Mouse (Mus musculus) CH12.LX (cell line): ENCODE data around the gene Ggt5. TPM values are rescaled to one million over a fixed set of nuclear protein-coding genes. Genes with fewer than 3 reads are reported as not detected.

Source experiments
- DNase-seq: peaks from one replicate; pipeline ENCODE4 v3.0.0-alpha.2; 2013; ENCODE audit errors: extremely low read depth
- H3K27ac ChIP-seq: 2 replicates; pipeline ENCODE4 v1.5.1; 2012; ENCODE audit warnings: low read depth, mild to moderate bottlenecking, control low read depth, moderate library complexity; ENCODE audit not compliant: insufficient read depth
- H3K27me3 ChIP-seq: replicated peaks from 2 replicates; pipeline ENCODE3; 2012; ENCODE audit warnings: inconsistent platforms
- H3K36me3 ChIP-seq, 2 experiments: replicated peaks in 1 of 2; 2 replicates each; pipeline versions ENCODE3 to v1.6.1; 2012; ENCODE audit warnings: inconsistent platforms in 1 of 2, low read length in 1 of 2, mild to moderate bottlenecking in 1 of 2, mixed read lengths in 1 of 2, moderate library complexity in 1 of 2; ENCODE audit not compliant: control insufficient read depth in 1 of 2, insufficient read depth in 1 of 2
- H3K4me1 ChIP-seq, 2 experiments: 2 replicates each; pipeline ENCODE4 v1.6.1; 2012; ENCODE audit warnings: inconsistent platforms in 1 of 2, moderate library complexity in 1 of 2; ENCODE audit not compliant: insufficient read depth in 2 of 2, control insufficient read depth in 1 of 2
- H3K4me2 ChIP-seq: 2 replicates; pipeline ENCODE4 v1.6.1; 2012; ENCODE audit warnings: low read depth, mild to moderate bottlenecking, control low read depth; ENCODE audit not compliant: poor library complexity, insufficient read depth, severe bottlenecking
- H3K4me3 ChIP-seq, 3 experiments: fragments of 150-350 bp in 1 of 3; sonication (generic) in 1 of 3; replicated peaks in 1 of 3; 2 replicates each; pipeline versions ENCODE3 to v1.5.1; 2011 to 2012; ENCODE audit warnings: low read depth in 2 of 3, low read length in 2 of 3, mild to moderate bottlenecking in 2 of 3, moderate library complexity in 2 of 3, control low read depth in 1 of 3, improper control_type of control experiment in 1 of 3, inconsistent platforms in 1 of 3, mixed read lengths in 1 of 3; ENCODE audit not compliant: poor library complexity in 1 of 3
- H3K79me2 ChIP-seq: replicated peaks from 2 replicates; pipeline ENCODE4 v1.6.1; 2012; ENCODE audit warnings: mild to moderate bottlenecking, moderate library complexity; ENCODE audit not compliant: control insufficient read depth, poor library complexity, insufficient read depth, severe bottlenecking; ENCODE audit errors: extremely low read depth
- H3K9ac ChIP-seq: 2 replicates; pipeline ENCODE4 v1.6.1; 2012; ENCODE audit warnings: low read depth, mild to moderate bottlenecking, control low read depth, moderate library complexity; ENCODE audit not compliant: insufficient read depth
- H3K9me3 ChIP-seq: replicated peaks from 2 replicates; pipeline ENCODE3; 2012; ENCODE audit warnings: low read length, inconsistent platforms, mixed read lengths
- BHLHE40 ChIP-seq: IDR thresholded peaks from 2 replicates; pipeline ENCODE4 v1.6.1; 2011; ENCODE audit warnings: mild to moderate bottlenecking, low read depth, low read length, improper control_type of control experiment
- CHD1 ChIP-seq: IDR thresholded peaks from 2 replicates; pipeline ENCODE4 v1.6.1; 2012; ENCODE audit warnings: low read depth, low read length, improper control_type of control experiment, inconsistent platforms
- CHD2 ChIP-seq: IDR thresholded peaks from 2 replicates; pipeline ENCODE4 v1.6.1; 2011; ENCODE audit warnings: low read length, improper control_type of control experiment
- CTCF ChIP-seq, 2 experiments: IDR thresholded peaks in 1 of 2; conservative IDR thresholded peaks in 1 of 2; 2 replicates each; pipeline ENCODE4 v1.5.1; 2011 to 2012; ENCODE audit warnings: low read depth in 2 of 2, low read length in 2 of 2, improper control_type of control experiment in 1 of 2, inconsistent platforms in 1 of 2, mild to moderate bottlenecking in 1 of 2, moderate library complexity in 1 of 2
- E2F4 ChIP-seq: IDR thresholded peaks from 2 replicates; pipeline ENCODE4 v1.6.1; 2011; ENCODE audit warnings: low read depth, low read length, improper control_type of control experiment; ENCODE audit not compliant: insufficient replicate concordance
- ELF1 ChIP-seq: IDR thresholded peaks from 2 replicates; pipeline ENCODE4 v1.6.1; 2014; ENCODE audit warnings: low read depth, mild to moderate bottlenecking, inconsistent platforms, low read length, improper control_type of control experiment
- EP300 ChIP-seq: IDR thresholded peaks from 2 replicates; pipeline ENCODE4 v1.6.1; 2011; ENCODE audit warnings: low read length, improper control_type of control experiment
- ETS1 ChIP-seq: conservative IDR thresholded peaks from 2 replicates; pipeline ENCODE4 v1.6.1; 2012; ENCODE audit warnings: low read depth, mild to moderate bottlenecking, inconsistent platforms, low read length, improper control_type of control experiment, moderate library complexity
- GABPA ChIP-seq: IDR thresholded peaks from 2 replicates; pipeline ENCODE4 v1.6.1; 2012; ENCODE audit warnings: low read depth, low read length, improper control_type of control experiment, inconsistent platforms; ENCODE audit not compliant: insufficient replicate concordance
- HCFC1 ChIP-seq: IDR thresholded peaks from 2 replicates; pipeline ENCODE4 v1.6.1; 2012; ENCODE audit warnings: low read depth, mild to moderate bottlenecking, inconsistent platforms, low read length, improper control_type of control experiment
- JUN ChIP-seq: IDR thresholded peaks from 2 replicates; pipeline ENCODE4 v1.6.1; 2011; ENCODE audit warnings: low read depth, mild to moderate bottlenecking, low read length, improper control_type of control experiment, moderate library complexity; ENCODE audit not compliant: insufficient read depth
- JUND ChIP-seq: conservative IDR thresholded peaks from 2 replicates; pipeline ENCODE4 v1.6.1; 2011; ENCODE audit warnings: low read depth, low read length, improper control_type of control experiment
- KAT2A ChIP-seq: IDR thresholded peaks from 2 replicates; pipeline ENCODE4 v1.6.1; 2012; ENCODE audit warnings: low read length, improper control_type of control experiment, inconsistent platforms; ENCODE audit not compliant: insufficient replicate concordance
- MAFK ChIP-seq: IDR thresholded peaks from 2 replicates; pipeline ENCODE4 v1.6.1; 2011; ENCODE audit warnings: low read length, improper control_type of control experiment; ENCODE audit not compliant: insufficient replicate concordance
- MAX ChIP-seq: IDR thresholded peaks from 2 replicates; pipeline ENCODE4 v1.6.1; 2011; ENCODE audit warnings: low read length, improper control_type of control experiment
- MAZ ChIP-seq: IDR thresholded peaks from 2 replicates; pipeline ENCODE4 v1.6.1; 2012; ENCODE audit warnings: low read depth, mild to moderate bottlenecking, inconsistent platforms, low read length, improper control_type of control experiment, moderate library complexity
- MEF2A ChIP-seq: IDR thresholded peaks from 2 replicates; pipeline ENCODE4 v1.6.1; 2014; ENCODE audit warnings: low read depth, mild to moderate bottlenecking, inconsistent platforms, low read length, improper control_type of control experiment, borderline replicate concordance
- MXI1 ChIP-seq: IDR thresholded peaks from 2 replicates; pipeline ENCODE4 v1.6.1; 2011; ENCODE audit warnings: mild to moderate bottlenecking, low read depth, low read length, improper control_type of control experiment
- MYC ChIP-seq: IDR thresholded peaks from 2 replicates; pipeline ENCODE4 v1.6.1; 2011; ENCODE audit warnings: low read depth, mild to moderate bottlenecking, improper control_type of control experiment, low read length
- POLR2A ChIP-seq: IDR thresholded peaks from 2 replicates; pipeline ENCODE4 v1.6.1; 2011; ENCODE audit warnings: low read depth, mild to moderate bottlenecking, improper control_type of control experiment, low read length
- RAD21 ChIP-seq: IDR thresholded peaks from 2 replicates; pipeline ENCODE4 v1.6.1; 2011; ENCODE audit warnings: low read depth, mild to moderate bottlenecking, low read length, improper control_type of control experiment, moderate library complexity
- RCOR1 ChIP-seq: conservative IDR thresholded peaks from 2 replicates; pipeline ENCODE4 v1.6.1; 2012; ENCODE audit warnings: low read depth, mild to moderate bottlenecking, inconsistent platforms, low read length, improper control_type of control experiment
- SMC3 ChIP-seq: IDR thresholded peaks from 2 replicates; pipeline ENCODE4 v1.6.1; 2011; ENCODE audit warnings: low read depth, low read length, improper control_type of control experiment
- TBP ChIP-seq: conservative IDR thresholded peaks from 2 replicates; pipeline ENCODE4 v1.6.1; 2011; ENCODE audit warnings: low read depth, low read length, improper control_type of control experiment
- TCF12 ChIP-seq: IDR thresholded peaks from 2 replicates; pipeline ENCODE4 v1.6.1; 2014; ENCODE audit warnings: low read depth, mild to moderate bottlenecking, inconsistent platforms, low read length, improper control_type of control experiment
- UBTF ChIP-seq: IDR thresholded peaks from 2 replicates; pipeline ENCODE4 v1.6.1; 2012; ENCODE audit warnings: low read depth, mild to moderate bottlenecking, inconsistent platforms, low read length, improper control_type of control experiment, moderate library complexity
- USF1 ChIP-seq: IDR thresholded peaks from 2 replicates; pipeline ENCODE4 v1.6.1; 2014; ENCODE audit warnings: low read depth, mild to moderate bottlenecking, inconsistent platforms, low read length, improper control_type of control experiment
- USF2 ChIP-seq: conservative IDR thresholded peaks from 2 replicates; pipeline ENCODE4 v1.6.1; 2011; ENCODE audit warnings: low read depth, low read length, improper control_type of control experiment
- ZKSCAN1 ChIP-seq: IDR thresholded peaks from 2 replicates; pipeline ENCODE4 v1.6.1; 2012; ENCODE audit warnings: low read depth, inconsistent platforms, low read length, improper control_type of control experiment, borderline replicate concordance
- ZMIZ1 ChIP-seq: IDR thresholded peaks from 2 replicates; pipeline ENCODE4 v1.6.1; 2012; ENCODE audit warnings: low read depth, mild to moderate bottlenecking, inconsistent platforms, low read length, improper control_type of control experiment
- dilution Hi-C: fragments of 300-500 bp; cut with MboI; formaldehyde crosslinking; loops from 2 replicates; pipeline ENCODE4 v1.14.3; 2020; ENCODE audit warnings: low sequenced_read_pairs; ENCODE audit not compliant: extremely low pct_unique_long_range_greater_than_20kb, extremely low pct_ligation_motif_present
- in situ Hi-C: fragments of 300-500 bp; cut with MboI; formaldehyde crosslinking; loops from 3 replicates; pipeline ENCODE4 v1.14.3; 2019; ENCODE audit warnings: low sequenced_read_pairs, low pct_ligation_motif_present, low pct_unique_long_range_greater_than_20kb, mixed read lengths
- polyA plus RNA-seq: library from polyadenylated mRNA; unstranded; fragments of >175 nt; gene quantifications from 2 replicates; pipeline ENCODE4 v1.2.1, GENCODE M21; 2012; ENCODE audit warnings: low read depth; ENCODE audit not compliant: insufficient read length
- total RNA-seq, 2 experiments: library from RNA; depleted of rRNA; stranded (reverse); fragments of 300-350 nt in 1 of 2; fragments of >200 nt in 1 of 2; gene quantifications; 2 replicates each; pipeline ENCODE4 v1.2.3; 2012 to 2014

The Ggt5 gene
- total and polyA plus RNA-seq, 3 experiments, result not detected

DNA sequence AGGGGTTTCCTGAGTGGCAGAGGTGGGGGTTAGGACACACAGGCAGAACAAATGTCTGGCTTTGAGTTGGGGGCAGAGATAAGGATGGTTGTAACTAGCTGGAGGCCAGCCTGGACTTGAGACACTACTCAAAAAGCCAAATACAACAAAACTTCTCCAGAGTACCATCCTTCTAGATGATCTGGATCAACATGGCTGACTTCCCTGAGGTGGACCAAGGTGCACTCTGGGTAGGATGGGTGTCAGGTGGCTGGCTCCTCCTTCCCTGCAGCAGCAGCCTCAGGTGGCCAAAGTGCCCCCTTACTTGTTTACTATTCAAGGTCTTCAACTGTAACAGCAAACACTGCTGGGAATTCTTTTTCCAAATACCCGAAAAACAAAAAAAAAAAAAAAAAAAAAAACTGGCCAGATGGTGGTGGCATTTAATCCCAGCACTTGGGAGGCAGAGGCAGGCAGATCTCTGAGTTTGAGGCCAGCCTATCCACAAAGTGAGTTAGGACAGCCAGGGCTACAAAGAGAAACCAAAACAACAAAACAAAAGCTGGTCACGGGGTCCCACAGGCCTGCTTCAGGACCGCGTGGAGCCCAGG is 60.4 kb downstream of the Ggt5 start:
- H3K79me2 ChIP-seq, result no peaks in the 10 kb centered on the region
- no peak overlapping the region for H3K9ac ChIP-seq
- dilution Hi-C loops (no loop called here), in situ Hi-C loops (no loop called here)
- no peak for DNase-seq
- H3K36me3 ChIP-seq, result peaks cover 89 to 99% of the 10 kb centered on the region in 2 experiments
- no peaks in the 10 kb centered on the region for H3K9me3 ChIP-seq
- no peak overlapping the region for H3K27ac ChIP-seq
- no peak for TF ChIP-seq ELF1
- TF ChIP-seq TBP, result no peak
- no peak for TF ChIP-seq ETS1
- TF ChIP-seq JUN, result no peak
- no peak for TF ChIP-seq E2F4
- TF ChIP-seq USF1, result no peak
- no peak for TF ChIP-seq USF2
- TF ChIP-seq ZMIZ1, result no peak
- TF ChIP-seq SMC3, result no peak
- no peak for TF ChIP-seq MAFK
- TF ChIP-seq GABPA, result no peak
- TF ChIP-seq MEF2A, result no peak
- no peak for TF ChIP-seq JUND
- H3K4me3 ChIP-seq, result no peak overlapping the region
- peaks cover 3 to 19% of the 10 kb centered on the region in 2 experiments; a peak in 2 of 4 replicates for H3K4me1 ChIP-seq
- H3K27me3 ChIP-seq, result no peaks in the 10 kb centered on the region
- no peak overlapping the region for H3K4me2 ChIP-seq

GRCm38 (mm10) chr10:75650306-75650902 is 61.3 kb downstream of the Ggt5 start:
- DNase-seq, result peak; percentile 77
- TF ChIP-seq ZMIZ1, result no peak
- TF ChIP-seq MAZ, result no peak
- TF ChIP-seq MXI1, result no peak
- peak; percentile 19; the same call in 1 of the 2 replicates for TF ChIP-seq BHLHE40
- no peak for TF ChIP-seq E2F4
- no peak for TF ChIP-seq MAX
- TF ChIP-seq TBP, result no peak
- no peak for TF ChIP-seq POLR2A
- peak; percentile 61 for TF ChIP-seq ETS1
- no peak for TF ChIP-seq KAT2A
- TF ChIP-seq CHD2, result no peak; the same call in 1 of the 2 replicates
- TF ChIP-seq EP300, result peak; percentile 29; the same call in 1 of the 2 replicates
- no peak for TF ChIP-seq CHD1
- no peak for TF ChIP-seq ZKSCAN1
- TF ChIP-seq SMC3, result no peak
- no peak for TF ChIP-seq HCFC1
- TF ChIP-seq RCOR1, result no peak
- TF ChIP-seq UBTF, result no peak
- no peak for TF ChIP-seq USF2
- no peak for TF ChIP-seq TCF12
- no peak for TF ChIP-seq CTCF (conservative IDR thresholded peaks at IDR 0.05 in 1 of 2, IDR thresholded peaks at IDR 0.05 in 1 of 2; ENCODE audit: low read depth in 2 of 2, low read length in 2 of 2)
- no peak for TF ChIP-seq MYC
- no peak for TF ChIP-seq USF1
- TF ChIP-seq JUND, result peak; percentile 40; the same call in 1 of the 2 replicates
- TF ChIP-seq ELF1, result no peak
- no peak for TF ChIP-seq GABPA
- no peak for TF ChIP-seq RAD21
- H3K4me1 ChIP-seq, result peaks cover 3 to 18% of the 10 kb centered on the region in 2 experiments; a peak in 2 of 4 replicates
- H3K4me3 ChIP-seq, result no peak overlapping the region
- no peaks in the 10 kb centered on the region for H3K9me3 ChIP-seq
- H3K36me3 ChIP-seq, result peaks cover 94 to 99% of the 10 kb centered on the region in 2 experiments
- dilution Hi-C loops (no loop called here), in situ Hi-C loops (no loop called here)
- H3K27ac ChIP-seq, result peak overlapping the region; percentile 20; the same call in 1 of the 2 replicates
- no peaks in the 10 kb centered on the region for H3K79me2 ChIP-seq
- H3K9ac ChIP-seq, result no peak overlapping the region
- H3K27me3 ChIP-seq, result no peaks in the 10 kb centered on the region
- H3K4me2 ChIP-seq, result no peak overlapping the region
